Mouse (Mus musculus): ENCODE results near the gene Klf16.

Gene Klf16

GRCm38 (mm10) chr10:80577195-80578130 is at the start of gene Klf16:
TSS of gene Klf16 (minus strand) at chr10:80577321.
- DNase-seq: peak; percentile 99

- DNase-seq: no peak
Observed at GRCm38 (mm10) chr10:80625764-80626163, 48.6 kb upstream of the Klf16 start.

GRCm38 (mm10) chr10:80623457-80624191 is 46.5 kb upstream of the Klf16 start:
- DNase-seq: peak; percentile 63

GRCm38 (mm10) chr10:80622661-80623456 is 45.7 kb upstream of the Klf16 start, which contains the start of gene Csnk1g2:
TSS of gene Csnk1g2 (plus strand) at chr10:80622838.
- peak; percentile 69 for DNase-seq

- DNase-seq: peak; percentile 99
Observed at GRCm38 (mm10) chr10:80621940-80622660, 45.0 kb upstream of the Klf16 start.

- no peak for DNase-seq
Observed at GRCm38 (mm10) chr10:80621690-80621939, 44.5 kb upstream of the Klf16 start.

GRCm38 (mm10) chr10:80620796-80621689 is 43.9 kb upstream of the Klf16 start:
- DNase-seq: no peak

- DNase-seq: no peak
Observed at GRCm38 (mm10) chr10:80620365-80620764, 43.2 kb upstream of the Klf16 start.

GRCm38 (mm10) chr10:80619465-80620244 is 42.5 kb upstream of the Klf16 start:
- no peak for DNase-seq

- no peak for DNase-seq
Observed at GRCm38 (mm10) chr10:80618181-80618580, 41.1 kb upstream of the Klf16 start.

- DNase-seq: no peak
Observed at GRCm38 (mm10) chr10:80614351-80614750, 37.2 kb upstream of the Klf16 start.

GRCm38 (mm10) chr10:80613821-80614220 is 36.7 kb upstream of the Klf16 start:
- DNase-seq: no peak

- no peak for DNase-seq
Observed at GRCm38 (mm10) chr10:80611905-80612304, 34.8 kb upstream of the Klf16 start.

- peak; percentile 71 for DNase-seq
Observed at GRCm38 (mm10) chr10:80611024-80611423, 33.9 kb upstream of the Klf16 start.

GRCm38 (mm10) chr10:80610116-80610785 is 33.1 kb upstream of the Klf16 start:
- no peak for DNase-seq

GRCm38 (mm10) chr10:80609269-80609924 is 32.3 kb upstream of the Klf16 start:
- DNase-seq: no peak

- DNase-seq: no peak
Observed at GRCm38 (mm10) chr10:80608435-80608834, 31.3 kb upstream of the Klf16 start.

GRCm38 (mm10) chr10:80606737-80607350 is 29.7 kb upstream of the Klf16 start:
- DNase-seq: no peak

GRCm38 (mm10) chr10:80606306-80606705 is 29.2 kb upstream of the Klf16 start:
- peak; percentile 65 for DNase-seq
